Mouse (Mus musculus): Measurements from ENCODE around the gene Agbl3. TPM values are rescaled to one million over a fixed set of nuclear protein-coding genes. Genes with fewer than 3 reads are reported as not detected.

Gene Agbl3
- total and polyA plus RNA-seq, 2 experiments from 2014 or later: 20.0 to 31.1 TPM

- Histone ChIP-seq H3K9ac (no peak overlapping the region), H3K4me2 (ENCODE audit: low read depth) (no peak overlapping the region), H3K4me1 (ENCODE audit: insufficient read depth) (peaks cover under 1% of the 10 kb centered on the region; the same call in 1 of the 2 replicates), H3K4me3 (ENCODE audit: low read depth, low read length) (no peak overlapping the region), H3K27me3 (ENCODE audit: insufficient read depth, low read length) (no peaks in the 10 kb centered on the region), H3K27ac (ENCODE audit: low read depth, low read length) (no peak overlapping the region), H3K9me3 (ENCODE audit: low read length) (no peaks in the 10 kb centered on the region), H3K36me3 (ENCODE audit: insufficient read depth) (peaks cover 52% of the 10 kb centered on the region)
- DNase-seq: no peak
- TF ChIP-seq CTCF (IDR thresholded peaks at IDR 0.05; ENCODE audit: low read depth): no peak
- WGBS: 85% methylated on average over 10 of the region's 10 CpGs
- no peak for ATAC-seq
These were observed 123.6 kb downstream of the Agbl3 start for GRCm38 (mm10) chr6:34903851-34904250.

DNA sequence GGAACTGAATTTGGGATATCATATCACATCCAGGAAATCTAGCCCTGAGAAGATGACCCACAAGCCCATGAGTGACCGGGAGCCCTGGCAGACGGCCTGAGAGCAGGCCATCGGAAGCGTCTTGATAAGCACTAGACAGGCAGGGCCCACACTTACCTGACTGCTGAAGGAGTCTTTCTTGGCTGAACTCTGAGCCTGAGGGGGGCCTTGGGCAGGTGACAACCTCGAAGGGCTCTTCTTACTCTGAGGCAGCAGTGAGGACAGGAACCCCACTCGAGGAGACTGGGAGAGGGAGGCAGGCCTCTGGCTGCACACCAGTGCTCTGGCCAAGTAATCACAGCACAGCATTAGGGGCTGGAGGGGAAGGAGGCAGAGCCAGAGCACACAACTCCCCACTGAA lies 124.1 kb downstream of the Agbl3 start:
- Histone ChIP-seq H3K27me3 (ENCODE audit: insufficient read depth, low read length) (no peaks in the 10 kb centered on the region), H3K9me3 (ENCODE audit: low read length) (no peaks in the 10 kb centered on the region), H3K4me1 (ENCODE audit: insufficient read depth) (peaks cover 6% of the 10 kb centered on the region; the same call in 1 of the 2 replicates), H3K9ac (no peak overlapping the region), H3K4me3 (ENCODE audit: low read depth, low read length) (no peak overlapping the region), H3K4me2 (ENCODE audit: low read depth) (no peak overlapping the region), H3K36me3 (ENCODE audit: insufficient read depth) (peaks cover 52% of the 10 kb centered on the region), H3K27ac (ENCODE audit: low read depth, low read length) (no peak overlapping the region)
- WGBS: 93% methylated on average over 6 of the region's 6 CpGs
- DNase-seq: no peak
- no peak for ATAC-seq
- TF ChIP-seq CTCF (IDR thresholded peaks at IDR 0.05; ENCODE audit: low read depth): no peak

- no peaks in the 10 kb centered on the region for H3K9me3 ChIP-seq (ENCODE audit: low read length)
- DNase-seq: no peak
- no peak overlapping the region for H3K4me3 ChIP-seq (ENCODE audit: low read depth, low read length)
- no peak for ATAC-seq
- 77% methylated on average over 2 of the region's 2 CpGs for WGBS
- TF ChIP-seq CTCF (IDR thresholded peaks at IDR 0.05; ENCODE audit: low read depth): no peak
- peaks cover 43% of the 10 kb centered on the region for H3K36me3 ChIP-seq (ENCODE audit: insufficient read depth)
- H3K27me3 ChIP-seq (ENCODE audit: insufficient read depth, low read length): no peaks in the 10 kb centered on the region
- no peak overlapping the region for H3K4me2 ChIP-seq (ENCODE audit: low read depth)
- peaks cover 13% of the 10 kb centered on the region; the same call in 1 of the 2 replicates for H3K4me1 ChIP-seq (ENCODE audit: insufficient read depth)
- H3K27ac ChIP-seq (ENCODE audit: low read depth, low read length): no peak overlapping the region
- no peak overlapping the region for H3K9ac ChIP-seq
These were observed 125.9 kb downstream of the Agbl3 start for GRCm38 (mm10) chr6:34906125-34906524.

GRCm38 (mm10) chr6:34906661-34907060 lies 126.4 kb downstream of the Agbl3 start:
- Histone ChIP-seq H3K9ac (no peak overlapping the region), H3K27ac (ENCODE audit: low read depth, low read length) (no peak overlapping the region), H3K36me3 (ENCODE audit: insufficient read depth) (peaks cover 42% of the 10 kb centered on the region), H3K27me3 (ENCODE audit: insufficient read depth, low read length) (no peaks in the 10 kb centered on the region), H3K9me3 (ENCODE audit: low read length) (no peaks in the 10 kb centered on the region), H3K4me1 (ENCODE audit: insufficient read depth) (peaks cover 13% of the 10 kb centered on the region; the same call in 1 of the 2 replicates), H3K4me2 (ENCODE audit: low read depth) (no peak overlapping the region), H3K4me3 (ENCODE audit: low read depth, low read length) (no peak overlapping the region)
- no peak for ATAC-seq
- 78% methylated on average over 4 of the region's 4 CpGs for WGBS
- TF ChIP-seq CTCF (IDR thresholded peaks at IDR 0.05; ENCODE audit: low read depth): no peak
- no peak for DNase-seq

GRCm38 (mm10) chr6:34907121-34907614 lies 126.9 kb downstream of the Agbl3 start:
- WGBS: 86% methylated on average over 2 of the region's 2 CpGs
- no peak for TF ChIP-seq CTCF (IDR thresholded peaks at IDR 0.05; ENCODE audit: low read depth)
- ATAC-seq (no peak), DNase-seq (no peak)
- H3K27ac ChIP-seq (ENCODE audit: low read depth, low read length): no peak overlapping the region
- no peaks in the 10 kb centered on the region for H3K27me3 ChIP-seq (ENCODE audit: insufficient read depth, low read length)
- no peak overlapping the region for H3K4me3 ChIP-seq (ENCODE audit: low read depth, low read length)
- no peak overlapping the region for H3K4me2 ChIP-seq (ENCODE audit: low read depth)
- H3K4me1 ChIP-seq (ENCODE audit: insufficient read depth): peaks cover 13% of the 10 kb centered on the region; the same call in 1 of the 2 replicates
- no peak overlapping the region for H3K9ac ChIP-seq
- H3K9me3 ChIP-seq (ENCODE audit: low read length): no peaks in the 10 kb centered on the region
- peaks cover 38% of the 10 kb centered on the region for H3K36me3 ChIP-seq (ENCODE audit: insufficient read depth)

DNA sequence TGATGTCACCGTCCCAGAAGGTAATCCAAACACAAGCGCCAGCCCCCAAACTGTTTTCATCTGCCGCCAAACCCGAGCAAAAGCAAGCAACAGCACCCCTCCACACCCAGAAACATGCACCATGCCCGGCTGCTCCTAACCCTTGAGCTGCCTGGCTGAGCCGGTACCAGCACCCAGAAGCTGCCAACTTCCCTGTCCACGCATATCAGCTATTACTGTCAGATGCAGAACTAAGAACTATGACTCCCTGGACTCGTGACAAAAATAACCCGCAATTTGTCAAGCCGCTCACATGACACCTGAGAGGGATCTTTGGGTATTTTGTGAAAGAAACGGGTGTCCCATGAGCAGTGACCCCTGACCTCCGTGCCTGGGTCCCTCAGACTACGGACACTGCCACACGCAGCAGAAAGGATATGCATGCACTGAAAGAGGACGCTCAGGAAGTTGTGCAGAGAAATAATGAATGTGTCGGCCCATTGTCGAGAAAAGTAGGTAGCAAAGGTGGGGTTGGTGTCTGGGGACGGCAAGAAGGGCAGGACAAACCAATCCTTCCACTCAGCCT lies 127.5 kb downstream of the Agbl3 start:
- TF ChIP-seq CTCF (IDR thresholded peaks at IDR 0.05; ENCODE audit: low read depth): no peak
- Histone ChIP-seq H3K36me3 (ENCODE audit: insufficient read depth) (peaks cover 36% of the 10 kb centered on the region), H3K27ac (ENCODE audit: low read depth, low read length) (no peak overlapping the region), H3K9ac (no peak overlapping the region), H3K9me3 (ENCODE audit: low read length) (no peaks in the 10 kb centered on the region), H3K4me3 (ENCODE audit: low read depth, low read length) (no peak overlapping the region), H3K27me3 (ENCODE audit: insufficient read depth, low read length) (no peaks in the 10 kb centered on the region), H3K4me2 (ENCODE audit: low read depth) (no peak overlapping the region), H3K4me1 (ENCODE audit: insufficient read depth) (peaks cover 13% of the 10 kb centered on the region; the same call in 1 of the 2 replicates)
- DNase-seq: no peak
- no peak for ATAC-seq
- WGBS: 91% methylated on average over 18 of the region's 18 CpGs

Other genes with a start within 250 kb of the Agbl3 start
- gene Cald1, start 181.9 kb upstream of the Agbl3 start, total RNA-seq (2014; rRNA removed): 19.6 and 28.5 TPM in 2 replicates
- 32.5 and 40.8 TPM in 2 replicates for gene Cald1, start 181.9 kb upstream of the Agbl3 start, polyA plus RNA-seq (2015; fragmentation: Nextera tagmentation; extraction: Ambion mirVana)
- 1.6 and 7.3 TPM in 2 replicates for gene Tmem140, start 82.7 kb downstream of the Agbl3 start, total RNA-seq (2014; rRNA removed)
- gene Tmem140, start 82.7 kb downstream of the Agbl3 start, polyA plus RNA-seq (2015; fragmentation: Nextera tagmentation; extraction: Ambion mirVana): 0.45 and 0.48 TPM in 2 replicates
- gene Cyren, start 97.6 kb downstream of the Agbl3 start, total RNA-seq (2014; rRNA removed): 5.7 and 6.3 TPM in 2 replicates
- 4.5 and 5.0 TPM in 2 replicates for gene Cyren, start 97.6 kb downstream of the Agbl3 start, polyA plus RNA-seq (2015; fragmentation: Nextera tagmentation; extraction: Ambion mirVana)
- gene Wdr91, start 130.4 kb downstream of the Agbl3 start, total RNA-seq (2014; rRNA removed): 28.4 and 37.3 TPM in 2 replicates
- gene Wdr91, start 130.4 kb downstream of the Agbl3 start, polyA plus RNA-seq (2015; fragmentation: Nextera tagmentation; extraction: Ambion mirVana): 11.8 and 14.6 TPM in 2 replicates
- not detected in 2 replicates for gene Stra8, start 139.7 kb downstream of the Agbl3 start, total RNA-seq (2014; rRNA removed)
- gene Stra8, start 139.7 kb downstream of the Agbl3 start, polyA plus RNA-seq (2015; fragmentation: Nextera tagmentation; extraction: Ambion mirVana): not detected in 2 replicates
- gene Slc23a4, start 208.0 kb downstream of the Agbl3 start, total RNA-seq (2014; rRNA removed): 1.1 and 1.9 TPM in 2 replicates
- 0.48 and 0.52 TPM in 2 replicates for gene Slc23a4, start 208.0 kb downstream of the Agbl3 start, polyA plus RNA-seq (2015; fragmentation: Nextera tagmentation; extraction: Ambion mirVana)

Measured in forebrain, postnatal 0 days (tissue).